In the genomic region with DNA sequence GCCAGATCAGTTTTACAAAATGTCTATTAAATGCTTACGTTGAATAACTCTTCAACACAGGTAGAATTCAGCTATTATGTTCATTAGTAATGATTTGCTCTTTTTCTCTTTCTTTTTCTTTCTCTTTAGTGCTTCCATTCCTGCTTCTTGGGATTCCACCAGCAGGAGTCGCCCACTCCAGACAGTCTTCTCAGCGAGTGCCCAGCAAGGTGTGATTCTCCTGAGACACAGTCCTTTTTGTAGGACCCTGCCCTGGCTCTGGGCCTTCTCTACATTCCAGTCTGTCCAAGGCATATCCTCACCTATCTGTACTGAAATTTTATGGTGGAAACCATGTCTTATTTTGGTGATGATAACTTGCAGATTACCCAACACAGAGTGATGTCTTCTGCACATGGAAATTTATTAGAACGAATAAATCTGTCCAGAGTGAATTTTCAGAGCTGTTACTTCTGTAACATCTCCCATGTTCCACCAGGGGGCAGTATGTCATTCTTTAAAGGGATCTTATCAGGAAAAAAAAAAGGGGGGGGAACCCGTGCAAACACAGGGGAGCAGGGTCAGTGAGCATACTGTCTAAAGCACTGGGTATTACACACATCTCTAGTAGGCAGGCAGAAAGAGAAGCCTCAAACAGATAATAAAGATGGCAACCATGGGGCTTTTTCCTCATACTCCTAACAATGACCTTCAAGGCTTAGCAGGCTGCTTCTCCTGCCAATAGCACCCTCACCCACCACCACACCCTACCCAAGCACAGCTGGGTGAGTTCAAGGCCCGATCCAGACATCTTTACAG, we compare ENCODE assay signal across 9 mouse cellular contexts. TPM values are rescaled to one million over a fixed set of nuclear protein-coding genes. Genes with fewer than 3 reads are reported as not detected.
DNase-seq lines count a peak whose midpoint lies in the region; ATAC-seq lines count a peak whose summit lies in the region.
"Had no signal": no experiment of that assay in that cellular context is flagged by ENCODE, and none has a peak within 500 bp of the region (broad histone marks: within the 10 kb centered on the region; RNA-seq: fewer than 3 reads in every experiment).

No protein-coding gene starts in this region.

- no peak overlapping the region for H3K4me2 ChIP-seq in forebrain, embryonic 12.5 days
- H3K4me2 ChIP-seq in forebrain, embryonic 15.5 days (replicated peaks): no peak overlapping the region
- no peak overlapping the region for H3K4me2 ChIP-seq in liver, embryonic 16.5 days (ENCODE audit: low read depth, low read length)

- H3K27me3 ChIP-seq in forebrain, embryonic 12.5 days: no peaks in the 10 kb centered on the region
- H3K27me3 ChIP-seq in forebrain, embryonic 15.5 days: no peaks in the 10 kb centered on the region
- no peaks in the 10 kb centered on the region for H3K27me3 ChIP-seq in liver, embryonic 16.5 days (ENCODE audit: control insufficient read depth, insufficient read depth, low read depth, low read length)

- no peak overlapping the region for H3K27ac ChIP-seq in forebrain, embryonic 12.5 days
- no peak overlapping the region for H3K27ac ChIP-seq in forebrain, embryonic 15.5 days (replicated peaks)
- no peak overlapping the region for H3K27ac ChIP-seq in liver, embryonic 16.5 days (ENCODE audit: low read length)

- WGBS in forebrain, embryonic 12.5 days: 43% methylated on average over 6 of the region's 6 CpGs
- WGBS in forebrain, embryonic 15.5 days: 37% methylated on average over 6 of the region's 6 CpGs
- 25% methylated on average over 6 of the region's 6 CpGs for WGBS in liver, embryonic 16.5 days (ENCODE audit: insufficient replicate concordance)

- H3K36me3 ChIP-seq in forebrain, embryonic 12.5 days (replicated peaks): no peaks in the 10 kb centered on the region
- no peaks in the 10 kb centered on the region for H3K36me3 ChIP-seq in forebrain, embryonic 15.5 days
- no peaks in the 10 kb centered on the region for H3K36me3 ChIP-seq in liver, embryonic 16.5 days (ENCODE audit: control insufficient read depth, insufficient read depth)

- H3K4me1 ChIP-seq in forebrain, embryonic 12.5 days: no peaks in the 10 kb centered on the region
- H3K4me1 ChIP-seq in forebrain, embryonic 15.5 days: no peaks in the 10 kb centered on the region
- H3K4me1 ChIP-seq in liver, embryonic 16.5 days (ENCODE audit: control insufficient read depth, low read depth, low read length): no peaks in the 10 kb centered on the region; the same call in 1 of the 2 replicates

- no peaks in the 10 kb centered on the region for H3K9me3 ChIP-seq in forebrain, embryonic 12.5 days
- H3K9me3 ChIP-seq in forebrain, embryonic 15.5 days: no peaks in the 10 kb centered on the region
- H3K9me3 ChIP-seq in liver, embryonic 16.5 days (replicated peaks; ENCODE audit: control insufficient read depth, low read length): no peaks in the 10 kb centered on the region

- ATAC-seq in forebrain, embryonic 12.5 days (ENCODE audit: low FRiP score): peak; percentile 60
- no peak; the same call in 1 of the 2 replicates for ATAC-seq in forebrain, embryonic 15.5 days (replicated peaks)
- peak; percentile 35; the same call in 1 of the 2 replicates for ATAC-seq in liver, embryonic 16.5 days (ENCODE audit: low read depth)
- ATAC-seq in activated CD4-positive, CD25-positive, alpha-beta regulatory T cell, adult 4 months: no peak
- no peak for ATAC-seq in megakaryocyte progenitor cell, adult 5-6 weeks (replicated peaks; ENCODE audit: poor library complexity)

- no peak overlapping the region for H3K9ac ChIP-seq in forebrain, embryonic 12.5 days
- no peak overlapping the region for H3K9ac ChIP-seq in forebrain, embryonic 15.5 days (replicated peaks)
- no peak overlapping the region for H3K9ac ChIP-seq in liver, embryonic 16.5 days (ENCODE audit: low read depth, low read length)

- DNase-seq in 416B (ENCODE audit: low read depth): peak; percentile 22
- DNase-seq in embryo, embryonic 9.5 days (ENCODE audit: extremely low spot score): peak; percentile 36
- no peak for DNase-seq in right cerebral cortex, postnatal 36 days (ENCODE audit: low spot score in 2 of 2)

- no peak overlapping the region for H3K4me3 ChIP-seq in forebrain, embryonic 12.5 days (replicated peaks)
- H3K4me3 ChIP-seq in forebrain, embryonic 15.5 days: no peak overlapping the region
- no peak overlapping the region for H3K4me3 ChIP-seq in liver, embryonic 16.5 days (ENCODE audit: low read depth, low read length)

RNA-seq across cellular contexts. Expression of a gene that starts 37.4 kb away (rescaled TPM):
- 3.1 and 3.2 TPM in 2 replicates for polyA plus RNA-seq in forebrain, embryonic 12.5 days (2016; fragmentation: Nextera tagmentation; extraction: Ambion mirVana)
- polyA plus RNA-seq in forebrain, embryonic 15.5 days (2015; fragmentation: Nextera tagmentation; extraction: Ambion mirVana): 4.6 and 4.9 TPM in 2 replicates
- polyA plus RNA-seq in liver, embryonic 16.5 days (2015; fragmentation: Nextera tagmentation; extraction: Ambion mirVana): 4.7 and 5.7 TPM in 2 replicates
- not detected for polyA plus RNA-seq in activated CD4-positive, CD25-positive, alpha-beta regulatory T cell, adult 4 months (2017; shearing (Covaris generic))
- not detected in 2 replicates for total RNA-seq in megakaryocyte progenitor cell, adult 5-6 weeks (2015)
- not detected in 2 replicates for total RNA-seq in megakaryocyte progenitor cell, adult 5-6 weeks (2017)

RNA-seq across cellular contexts. Expression of a gene that starts 39.1 kb away (rescaled TPM):
- polyA plus RNA-seq in forebrain, embryonic 12.5 days (2016; fragmentation: Nextera tagmentation; extraction: Ambion mirVana): 0.14 and 0.93 TPM in 2 replicates
- polyA plus RNA-seq in forebrain, embryonic 15.5 days (2015; fragmentation: Nextera tagmentation; extraction: Ambion mirVana): 0.17 and 0.36 TPM in 2 replicates
- polyA plus RNA-seq in liver, embryonic 16.5 days (2015; fragmentation: Nextera tagmentation; extraction: Ambion mirVana): not detected in 2 replicates
- not detected for polyA plus RNA-seq in activated CD4-positive, CD25-positive, alpha-beta regulatory T cell, adult 4 months (2017; shearing (Covaris generic))
- not detected in 2 replicates for total RNA-seq in megakaryocyte progenitor cell, adult 5-6 weeks (2015)
- total RNA-seq in megakaryocyte progenitor cell, adult 5-6 weeks (2017): not detected in 2 replicates
- polyA plus RNA-seq: lung, embryonic 16.5 days had no signal

Comparison
In these comparisons a context has a peak if more than half of its experiments do, and no peak if none do; other contexts are left out.
1. ATAC-seq: peak in forebrain, embryonic 12.5 days (single experiment) and liver, embryonic 16.5 days (single experiment); none in forebrain, embryonic 15.5 days (single experiment), activated CD4-positive, CD25-positive, alpha-beta regulatory T cell, adult 4 months (single experiment) and megakaryocyte progenitor cell, adult 5-6 weeks (single experiment).
2. DNase-seq: peak in 416B (single experiment) and embryo, embryonic 9.5 days (single experiment); none in right cerebral cortex, postnatal 36 days (0 of 2).